Mouse (Mus musculus): ENCODE measurements around the gene Sept8. TPM values are rescaled to one million over a fixed set of nuclear protein-coding genes. Genes with fewer than 3 reads are reported as not detected.

Sept8 gene
- polyA plus RNA-seq, 1 experiment from 2014 or later, result 10.0 TPM

- WGBS, result 68% methylated on average over 5 of the region's 5 CpGs
These were observed 8.7 kb upstream of the Sept8 start for GRCm38 (mm10) chr11:53510351-53510750.

GRCm38 (mm10) chr11:53516775-53517627, 2.1 kb upstream of the Sept8 start:
- no peak overlapping the region for H3K9ac ChIP-seq (ENCODE audit: low read depth, low read length)
- no peaks in the 10 kb centered on the region for H3K36me3 ChIP-seq (ENCODE audit: control insufficient read depth, insufficient read depth)
- 47% methylated on average over 8 of the region's 8 CpGs for WGBS
- H3K4me3 ChIP-seq (ENCODE audit: low read depth, low read length), result no peak overlapping the region
- no peak overlapping the region for H3K27ac ChIP-seq (ENCODE audit: low read depth, low read length)
- no peak overlapping the region for H3K4me2 ChIP-seq (replicated peaks; ENCODE audit: low read depth)
- H3K9me3 ChIP-seq (ENCODE audit: control insufficient read depth), result no peaks in the 10 kb centered on the region
- ATAC-seq, result no peak
- H3K27me3 ChIP-seq (replicated peaks; ENCODE audit: control insufficient read depth, insufficient read depth, low read length), result no peaks in the 10 kb centered on the region
- no peak for TF ChIP-seq CTCF (IDR thresholded peaks at IDR 0.05; ENCODE audit: low read depth)
- peaks cover 9% of the 10 kb centered on the region for H3K4me1 ChIP-seq (replicated peaks; ENCODE audit: control insufficient read depth, insufficient read depth, low read length)

More at GRCm38 (mm10) chr11:53510351-53510750, 8.7 kb upstream of the Sept8 start:
- no peak overlapping the region for H3K27ac ChIP-seq (ENCODE audit: low read depth, low read length)
- H3K36me3 ChIP-seq (ENCODE audit: control insufficient read depth, insufficient read depth), result no peaks in the 10 kb centered on the region
- no peaks in the 10 kb centered on the region for H3K9me3 ChIP-seq (ENCODE audit: control insufficient read depth)
- ATAC-seq, result no peak
- H3K4me1 ChIP-seq (replicated peaks; ENCODE audit: control insufficient read depth, insufficient read depth, low read length), result no peaks in the 10 kb centered on the region
- H3K4me3 ChIP-seq (ENCODE audit: low read depth, low read length), result no peak overlapping the region
- TF ChIP-seq CTCF (IDR thresholded peaks at IDR 0.05; ENCODE audit: low read depth), result peak; percentile 10; the same call in 1 of the 2 replicates
- no peak overlapping the region for H3K9ac ChIP-seq (ENCODE audit: low read depth, low read length)
- H3K27me3 ChIP-seq (replicated peaks; ENCODE audit: control insufficient read depth, insufficient read depth, low read length), result no peaks in the 10 kb centered on the region
- H3K4me2 ChIP-seq (replicated peaks; ENCODE audit: low read depth), result no peak overlapping the region

GRCm38 (mm10) chr11:53518759-53519158, 298 bp upstream of the Sept8 start:
- WGBS, result 52% methylated on average over 5 of the region's 5 CpGs
- no peaks in the 10 kb centered on the region for H3K27me3 ChIP-seq (replicated peaks; ENCODE audit: control insufficient read depth, insufficient read depth, low read length)
- ATAC-seq, result no peak
- no peaks in the 10 kb centered on the region for H3K36me3 ChIP-seq (ENCODE audit: control insufficient read depth, insufficient read depth)
- no peak overlapping the region for H3K9ac ChIP-seq (ENCODE audit: low read depth, low read length)
- H3K4me2 ChIP-seq (replicated peaks; ENCODE audit: low read depth), result no peak overlapping the region
- H3K4me3 ChIP-seq (ENCODE audit: low read depth, low read length), result no peak overlapping the region
- TF ChIP-seq CTCF (IDR thresholded peaks at IDR 0.05; ENCODE audit: low read depth), result no peak
- H3K9me3 ChIP-seq (ENCODE audit: control insufficient read depth), result no peaks in the 10 kb centered on the region
- peaks cover 9% of the 10 kb centered on the region for H3K4me1 ChIP-seq (replicated peaks; ENCODE audit: control insufficient read depth, insufficient read depth, low read length)
- H3K27ac ChIP-seq (ENCODE audit: low read depth, low read length), result no peak overlapping the region

GRCm38 (mm10) chr11:53520122-53520978, 1.3 kb downstream of the Sept8 start:
- Histone ChIP-seq H3K4me2 (replicated peaks; ENCODE audit: low read depth) (peak overlapping the region; percentile 89), H3K27ac (ENCODE audit: low read depth, low read length) (peak overlapping the region; percentile 64), H3K4me3 (ENCODE audit: low read depth, low read length) (peak overlapping the region; percentile 64), H3K27me3 (replicated peaks; ENCODE audit: control insufficient read depth, insufficient read depth, low read length) (no peaks in the 10 kb centered on the region), H3K36me3 (ENCODE audit: control insufficient read depth, insufficient read depth) (no peaks in the 10 kb centered on the region), H3K9me3 (ENCODE audit: control insufficient read depth) (no peaks in the 10 kb centered on the region), H3K4me1 (replicated peaks; ENCODE audit: control insufficient read depth, insufficient read depth, low read length) (peaks cover 9% of the 10 kb centered on the region), H3K9ac (ENCODE audit: low read depth, low read length) (peak overlapping the region; percentile 71)
- peak; percentile 28; the same call in 1 of the 2 replicates for ATAC-seq
- no peak for TF ChIP-seq CTCF (IDR thresholded peaks at IDR 0.05; ENCODE audit: low read depth)
- WGBS, result 2% methylated on average over 24 of the region's 24 CpGs

- H3K4me2 ChIP-seq (replicated peaks; ENCODE audit: low read depth), result peak overlapping the region; percentile 89
- WGBS, result 30% methylated on average over 16 of the region's 16 CpGs
- TF ChIP-seq CTCF (IDR thresholded peaks at IDR 0.05; ENCODE audit: low read depth), result no peak
- no peaks in the 10 kb centered on the region for H3K9me3 ChIP-seq (ENCODE audit: control insufficient read depth)
- H3K27ac ChIP-seq (ENCODE audit: low read depth, low read length), result no peak overlapping the region
- no peak overlapping the region for H3K9ac ChIP-seq (ENCODE audit: low read depth, low read length)
- ATAC-seq, result 0 out of 2 replicates have a peak, but pooled peaks have one; percentile 18
- peak overlapping the region; percentile 64 for H3K4me3 ChIP-seq (ENCODE audit: low read depth, low read length)
- H3K36me3 ChIP-seq (ENCODE audit: control insufficient read depth, insufficient read depth), result no peaks in the 10 kb centered on the region
- no peaks in the 10 kb centered on the region for H3K27me3 ChIP-seq (replicated peaks; ENCODE audit: control insufficient read depth, insufficient read depth, low read length)
- H3K4me1 ChIP-seq (replicated peaks; ENCODE audit: control insufficient read depth, insufficient read depth, low read length), result peaks cover 9% of the 10 kb centered on the region
These were observed 2.2 kb downstream of the Sept8 start for GRCm38 (mm10) chr11:53521120-53521820.

- ATAC-seq, result no peak
- TF ChIP-seq CTCF (IDR thresholded peaks at IDR 0.05; ENCODE audit: low read depth), result no peak
- no peak overlapping the region for H3K9ac ChIP-seq (ENCODE audit: low read depth, low read length)
- H3K27me3 ChIP-seq (replicated peaks; ENCODE audit: control insufficient read depth, insufficient read depth, low read length), result no peaks in the 10 kb centered on the region
- H3K4me3 ChIP-seq (ENCODE audit: low read depth, low read length), result no peak overlapping the region
- H3K36me3 ChIP-seq (ENCODE audit: control insufficient read depth, insufficient read depth), result no peaks in the 10 kb centered on the region
- H3K9me3 ChIP-seq (ENCODE audit: control insufficient read depth), result no peaks in the 10 kb centered on the region
- H3K4me1 ChIP-seq (replicated peaks; ENCODE audit: control insufficient read depth, insufficient read depth, low read length), result peaks cover 9% of the 10 kb centered on the region
- 73% methylated on average over 7 of the region's 7 CpGs for WGBS
- no peak overlapping the region for H3K4me2 ChIP-seq (replicated peaks; ENCODE audit: low read depth)
- H3K27ac ChIP-seq (ENCODE audit: low read depth, low read length), result no peak overlapping the region
These were observed 2.7 kb downstream of the Sept8 start for GRCm38 (mm10) chr11:53521821-53522131.

All from intestine, postnatal 0 days (tissue).